Mouse (Mus musculus) embryonic fibroblast, embryonic 13.5 days (primary cell): ENCODE measurements around the gene Tmem247.

Source experiments
- CTCF ChIP-seq: IDR thresholded peaks from 2 replicates; pipeline ENCODE4 v1.5.1; 2011; ENCODE audit warnings: mild to moderate bottlenecking, control low read depth, low read length, moderate library complexity, borderline replicate concordance; ENCODE audit not compliant: insufficient read depth
- POLR2A ChIP-seq: IDR thresholded peaks from 2 replicates; pipeline ENCODE4 v1.6.1; 2011; ENCODE audit warnings: low read depth, mild to moderate bottlenecking, control low read depth, low read length, moderate library complexity

- TF ChIP-seq CTCF (no peak), POLR2A (no peak)
Measured at GRCm38 (mm10) chr17:86904206-86904605, 12.9 kb upstream of the Tmem247 start.
